Mouse (Mus musculus) heart, adult 2 months (tissue): ENCODE measurements around the gene Pkd1l2.

Experiments
- CTCF ChIP-seq: fragments of 200-600 bp; IDR thresholded peaks from 2 replicates; pipeline ENCODE4 v1.8.1; 2022; ENCODE audit warnings: antibody characterized with exemption, mild to moderate bottlenecking, moderate library complexity
- EP300 ChIP-seq: fragments of 200-500 bp; IDR thresholded peaks from 2 replicates; pipeline ENCODE4 v1.6.1; 2011; ENCODE audit warnings: low read depth, low read length, control low read depth; ENCODE audit not compliant: insufficient read depth
- POLR2A ChIP-seq: fragments of 200-500 bp; IDR thresholded peaks from 2 replicates; pipeline ENCODE4 v1.6.1; 2011; ENCODE audit warnings: mild to moderate bottlenecking, low read depth, low read length, control low read depth; ENCODE audit not compliant: insufficient read depth

DNA sequence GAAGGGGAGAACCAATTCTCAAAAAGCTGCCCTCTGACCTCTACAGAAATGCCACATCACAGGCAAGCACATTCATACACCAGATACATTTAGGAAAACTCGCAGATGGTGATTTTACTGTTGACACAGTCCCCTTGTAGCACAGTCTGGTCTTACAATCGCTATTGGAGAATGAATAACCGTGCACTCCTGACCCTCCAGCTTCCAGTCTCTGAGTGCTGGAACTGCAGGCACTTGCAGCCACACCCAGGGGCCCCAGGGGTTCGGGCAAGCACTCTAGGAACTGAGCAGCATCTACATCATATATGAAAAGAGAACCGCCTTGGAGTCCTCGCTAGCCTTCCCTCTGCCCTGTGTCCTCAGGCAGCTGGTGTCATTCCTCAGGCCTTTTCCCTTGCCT lies 50.8 kb downstream of the Pkd1l2 start:
- no peak for TF ChIP-seq CTCF
- TF ChIP-seq EP300, result no peak
- no peak for TF ChIP-seq POLR2A
